Mouse (Mus musculus): ENCODE data around the gene Fam160a1.

DNA sequence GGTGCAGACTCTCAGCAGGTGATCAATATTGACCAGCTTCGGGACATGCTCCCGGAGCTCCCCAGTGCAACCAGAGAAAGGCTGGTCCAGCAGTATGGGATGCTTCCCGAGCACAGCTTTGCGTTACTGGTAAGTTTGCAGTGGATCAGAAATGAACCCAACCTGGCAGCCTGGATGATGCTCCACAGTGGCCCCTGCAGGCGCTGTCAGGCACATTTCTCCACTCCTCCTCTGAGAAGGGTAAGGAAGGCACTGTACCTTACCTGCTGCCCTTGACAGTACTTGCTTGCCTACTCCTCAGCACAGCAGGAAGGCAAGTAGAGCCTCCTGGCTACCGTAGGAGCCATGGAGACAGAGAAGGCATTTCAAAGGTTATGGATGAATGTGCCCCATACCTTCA, 198.2 kb downstream of the Fam160a1 start:
- peak; percentile 43; the same call in 1 of the 2 replicates for TF ChIP-seq CTCF (IDR thresholded peaks at IDR 0.05; ENCODE audit: control insufficient read depth, insufficient read depth, insufficient replicate concordance, low read depth, low read length)
- no peak for TF ChIP-seq POLR2A (IDR thresholded peaks at IDR 0.05; ENCODE audit: control insufficient read depth, low read depth, low read length)
